Mouse (Mus musculus): ENCODE measurements around the gene Unc13a. TPM values are rescaled to one million over a fixed set of nuclear protein-coding genes. Genes with fewer than 3 reads are reported as not detected.
A peak's percentile ranks its signal among the peaks of the same experiment; 100 is the strongest.

The Unc13a gene
- polyA plus RNA-seq, 1 experiment from 2014 or later, result 0.49 TPM

GRCm38 (mm10) chr8:71633981-71634667, 37.4 kb downstream of the Unc13a start:
- Histone ChIP-seq H3K27ac (no peak overlapping the region), H3K4me1 (replicated peaks) (peaks cover 14% of the 10 kb centered on the region), H3K9me3 (replicated peaks) (peaks cover 7% of the 10 kb centered on the region; the same call in 1 of the 2 replicates), H3K4me3 (peak overlapping the region; percentile 22), H3K4me2 (peak overlapping the region; percentile 48), H3K9ac (no peak overlapping the region), H3K27me3 (peaks cover 61% of the 10 kb centered on the region), H3K36me3 (no peaks in the 10 kb centered on the region)
- no peak for ATAC-seq (replicated peaks; ENCODE audit: insufficient number of reproducible peaks, insufficient read depth, low FRiP score, low read depth)
- 3% methylated on average over 26 of the region's 26 CpGs for WGBS

- whole genome bisulfite sequencing, result 21% methylated on average over 18 of the region's 22 CpGs
- ATAC-seq (replicated peaks; ENCODE audit: insufficient number of reproducible peaks, insufficient read depth, low FRiP score, low read depth), result no peak
- Histone ChIP-seq H3K9me3 (replicated peaks) (peaks cover 7% of the 10 kb centered on the region; the same call in 1 of the 2 replicates), H3K4me2 (no peak overlapping the region), H3K9ac (no peak overlapping the region), H3K27ac (no peak overlapping the region), H3K27me3 (peaks cover 61% of the 10 kb centered on the region), H3K4me1 (replicated peaks) (peaks cover 24% of the 10 kb centered on the region), H3K4me3 (no peak overlapping the region), H3K36me3 (no peaks in the 10 kb centered on the region)
Observed at GRCm38 (mm10) chr8:71633164-71633563, 38.4 kb downstream of the Unc13a start.

GRCm38 (mm10) chr8:71631897-71632296, 39.7 kb downstream of the Unc13a start:
- H3K9me3 ChIP-seq (replicated peaks), result peaks cover 7% of the 10 kb centered on the region; the same call in 1 of the 2 replicates
- H3K36me3 ChIP-seq, result no peaks in the 10 kb centered on the region
- peaks cover 36% of the 10 kb centered on the region for H3K4me1 ChIP-seq (replicated peaks)
- H3K4me2 ChIP-seq, result no peak overlapping the region
- no peak overlapping the region for H3K9ac ChIP-seq
- WGBS, result 59% methylated on average over 2 of the region's 2 CpGs
- H3K27me3 ChIP-seq, result peaks cover 61% of the 10 kb centered on the region
- no peak overlapping the region for H3K4me3 ChIP-seq
- no peak for ATAC-seq (replicated peaks; ENCODE audit: insufficient number of reproducible peaks, insufficient read depth, low FRiP score, low read depth)
- H3K27ac ChIP-seq, result no peak overlapping the region

GRCm38 (mm10) chr8:71630761-71631160, 40.8 kb downstream of the Unc13a start:
- peaks cover 56% of the 10 kb centered on the region for H3K27me3 ChIP-seq

GRCm38 (mm10) chr8:71629781-71630212, 41.8 kb downstream of the Unc13a start:
- ATAC-seq (replicated peaks; ENCODE audit: insufficient number of reproducible peaks, insufficient read depth, low FRiP score, low read depth), result no peak
- Histone ChIP-seq H3K27ac (no peak overlapping the region), H3K36me3 (peaks cover 7% of the 10 kb centered on the region; the same call in 1 of the 2 replicates), H3K27me3 (peaks cover 46% of the 10 kb centered on the region), H3K9ac (peak overlapping the region; percentile 42; the same call in 1 of the 2 replicates), H3K4me2 (peak overlapping the region; percentile 95), H3K4me1 (replicated peaks) (peaks cover 37% of the 10 kb centered on the region), H3K9me3 (replicated peaks) (peaks cover 7% of the 10 kb centered on the region; the same call in 1 of the 2 replicates), H3K4me3 (peak overlapping the region; percentile 57)
- WGBS, result 8% methylated on average over 25 of the region's 25 CpGs

More at GRCm38 (mm10) chr8:71630761-71631160, 40.8 kb downstream of the Unc13a start:
- no peaks in the 10 kb centered on the region for H3K36me3 ChIP-seq
- H3K4me2 ChIP-seq, result no peak overlapping the region
- no peak for ATAC-seq (replicated peaks; ENCODE audit: insufficient number of reproducible peaks, insufficient read depth, low FRiP score, low read depth)
- 82% methylated on average over 6 of the region's 6 CpGs for WGBS
- no peak overlapping the region for H3K27ac ChIP-seq
- H3K4me3 ChIP-seq, result no peak overlapping the region
- peaks cover 37% of the 10 kb centered on the region for H3K4me1 ChIP-seq (replicated peaks)
- peaks cover 7% of the 10 kb centered on the region; the same call in 1 of the 2 replicates for H3K9me3 ChIP-seq (replicated peaks)
- no peak overlapping the region for H3K9ac ChIP-seq

- Histone ChIP-seq H3K27ac (peak overlapping the region; percentile 80), H3K4me1 (replicated peaks) (peaks cover 33% of the 10 kb centered on the region), H3K9me3 (replicated peaks) (peaks cover 7% of the 10 kb centered on the region; the same call in 1 of the 2 replicates), H3K4me3 (peak overlapping the region; percentile 57), H3K4me2 (peak overlapping the region; percentile 95), H3K27me3 (peaks cover 40% of the 10 kb centered on the region), H3K36me3 (peaks cover 13% of the 10 kb centered on the region; the same call in 1 of the 2 replicates), H3K9ac (peak overlapping the region; percentile 63)
- 1% methylated on average over 55 of the region's 55 CpGs for WGBS
- ATAC-seq (replicated peaks; ENCODE audit: insufficient number of reproducible peaks, insufficient read depth, low FRiP score, low read depth), result peak; percentile 81
Observed at GRCm38 (mm10) chr8:71629096-71629697, 42.4 kb downstream of the Unc13a start.

- H3K4me2 ChIP-seq, result peak overlapping the region; percentile 95
- H3K9me3 ChIP-seq (replicated peaks), result peaks cover 10% of the 10 kb centered on the region
- peak overlapping the region; percentile 57 for H3K4me3 ChIP-seq
- H3K27me3 ChIP-seq, result peaks cover 34% of the 10 kb centered on the region
- 7% methylated on average over 16 of the region's 16 CpGs for WGBS
- peak overlapping the region; percentile 63 for H3K9ac ChIP-seq
- H3K4me1 ChIP-seq (replicated peaks), result peaks cover 31% of the 10 kb centered on the region
- peak overlapping the region; percentile 80 for H3K27ac ChIP-seq
- peaks cover 19% of the 10 kb centered on the region for H3K36me3 ChIP-seq
- no peak for ATAC-seq (replicated peaks; ENCODE audit: insufficient number of reproducible peaks, insufficient read depth, low FRiP score, low read depth)
Observed at GRCm38 (mm10) chr8:71628396-71629095, 43.0 kb downstream of the Unc13a start.

- H3K27me3 ChIP-seq, result peaks cover 25% of the 10 kb centered on the region
- peaks cover 30% of the 10 kb centered on the region for H3K36me3 ChIP-seq
- H3K27ac ChIP-seq, result peak overlapping the region; percentile 80
- 0 out of 2 replicates have a peak overlapping the region, but pooled peaks have one; percentile 1 for H3K4me2 ChIP-seq
- H3K9me3 ChIP-seq (replicated peaks), result peaks cover 13% of the 10 kb centered on the region
- WGBS, result 43% methylated on average over 9 of the region's 9 CpGs
- peaks cover 31% of the 10 kb centered on the region for H3K4me1 ChIP-seq (replicated peaks)
- H3K9ac ChIP-seq, result 0 out of 2 replicates have a peak overlapping the region, but pooled peaks have one; percentile 10
- H3K4me3 ChIP-seq, result no peak overlapping the region
- ATAC-seq (replicated peaks; ENCODE audit: insufficient number of reproducible peaks, insufficient read depth, low FRiP score, low read depth), result peak; percentile 36
Observed at GRCm38 (mm10) chr8:71627265-71628099, 44.1 kb downstream of the Unc13a start.

GRCm38 (mm10) chr8:71626753-71627152, 44.8 kb downstream of the Unc13a start:
- H3K27ac ChIP-seq, result peak overlapping the region; percentile 80
- no peak for ATAC-seq (replicated peaks; ENCODE audit: insufficient number of reproducible peaks, insufficient read depth, low FRiP score, low read depth)
- H3K27me3 ChIP-seq, result peaks cover 21% of the 10 kb centered on the region
- no peak overlapping the region for H3K4me3 ChIP-seq
- H3K4me1 ChIP-seq (replicated peaks), result peaks cover 31% of the 10 kb centered on the region
- peaks cover 37% of the 10 kb centered on the region for H3K36me3 ChIP-seq
- 82% methylated on average over 9 of the region's 9 CpGs for WGBS
- no peak overlapping the region for H3K9ac ChIP-seq
- H3K4me2 ChIP-seq, result no peak overlapping the region
- peaks cover 21% of the 10 kb centered on the region for H3K9me3 ChIP-seq (replicated peaks)

- no peak for ATAC-seq (replicated peaks; ENCODE audit: insufficient number of reproducible peaks, insufficient read depth, low FRiP score, low read depth)
- Histone ChIP-seq H3K36me3 (peaks cover 54% of the 10 kb centered on the region), H3K27me3 (peaks cover 8% of the 10 kb centered on the region), H3K9ac (no peak overlapping the region), H3K4me3 (no peak overlapping the region), H3K27ac (no peak overlapping the region), H3K9me3 (replicated peaks) (peaks cover 23% of the 10 kb centered on the region), H3K4me2 (no peak overlapping the region), H3K4me1 (replicated peaks) (peaks cover 30% of the 10 kb centered on the region)
- WGBS, result 83% methylated on average over 1 of the region's 1 CpGs
Observed at GRCm38 (mm10) chr8:71625088-71625487, 46.5 kb downstream of the Unc13a start.

Data from heart, embryonic 15.5 days (tissue).